ENCODE assay signal across 20 mouse cellular contexts in the genomic region with DNA sequence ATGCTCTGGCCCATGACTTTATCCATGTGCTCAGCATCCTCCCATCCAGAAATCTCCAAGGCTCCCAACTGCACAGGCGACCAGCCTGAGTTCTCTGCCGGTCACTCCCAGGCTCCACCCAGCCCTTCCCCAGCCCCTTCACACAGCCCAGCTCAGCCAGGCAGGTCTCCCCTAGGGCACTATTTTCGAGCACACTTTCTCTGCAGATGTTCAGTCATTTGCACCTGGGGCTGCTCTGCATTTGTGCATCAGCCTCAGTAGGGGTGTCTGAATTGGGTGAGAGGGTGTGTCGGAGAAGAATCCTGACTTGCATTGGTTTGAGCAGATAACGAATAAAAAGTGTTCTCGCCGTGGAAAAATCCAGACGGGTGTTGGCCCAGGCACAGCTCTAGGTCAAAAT. TPM values are rescaled to one million over a fixed set of nuclear protein-coding genes. Genes with fewer than 3 reads are reported as not detected.
"Had no signal": no experiment of that assay in that cellular context is flagged by ENCODE, and none has a peak within 500 bp of the region (broad histone marks: within the 10 kb centered on the region; RNA-seq: fewer than 3 reads in every experiment).

No protein-coding gene starts in this region.

- DNase-seq: kidney, adult 8-10 months; kidney, postnatal 4 days; layer of hippocampus, adult 9-11 months; lung, adult 18-20 months; lung, postnatal 14 days; retina, postnatal 1 day; right cerebral cortex, postnatal 25 days; spleen, adult 18-20 months; thymus, postnatal 25 days had no signal

- H3K27ac ChIP-seq: liver, embryonic 14.5 days; midbrain, embryonic 10.5 days; midbrain, embryonic 13.5 days; neural tube, embryonic 13.5 days; stomach, embryonic 15.5 days had no signal

- H3K27me3 ChIP-seq: midbrain, embryonic 13.5 days; neural tube, embryonic 13.5 days; stomach, embryonic 15.5 days had no signal

- H3K4me2 ChIP-seq: liver, embryonic 11.5 days; midbrain, embryonic 13.5 days; neural tube, embryonic 13.5 days; stomach, embryonic 15.5 days had no signal

- H3K36me3 ChIP-seq: midbrain, embryonic 10.5 days; midbrain, embryonic 13.5 days; neural tube, embryonic 13.5 days; stomach, embryonic 15.5 days had no signal

- ATAC-seq: inflammation-experienced regulatory T-cells, adult 6 months; intestine, embryonic 16.5 days; midbrain, embryonic 13.5 days; midbrain, embryonic 16.5 days had no signal

- H3K4me3 ChIP-seq: megakaryocyte, embryonic 14.5 days; midbrain, embryonic 10.5 days; midbrain, embryonic 13.5 days; myocyte; neural tube, embryonic 13.5 days; stomach, embryonic 15.5 days had no signal

- H3K4me1 ChIP-seq: midbrain, embryonic 13.5 days had no signal

- H3K9ac ChIP-seq: liver, embryonic 14.5 days; midbrain, embryonic 13.5 days; neural tube, embryonic 13.5 days; stomach, embryonic 15.5 days had no signal

- H3K9me3 ChIP-seq: megakaryocyte, embryonic 14.5 days; midbrain, embryonic 10.5 days; midbrain, embryonic 13.5 days; neural tube, embryonic 13.5 days; stomach, embryonic 15.5 days had no signal

RNA-seq across cellular contexts. Expression of a gene that starts 43.7 kb away (rescaled TPM):
- polyA plus RNA-seq: myocyte had no signal
